Mouse (Mus musculus) spleen, postnatal 14 days (tissue): ENCODE measurements at regions not wholly inside any gene's neighbourhood (a gene's known extent, or its start where the extent isn't known, plus 50 kb on each side); places are given as distances from the start of the nearest gene placed in this dataset.

Source experiments
- DNase-seq, 2 experiments: peaks; one replicate each; pipeline ENCODE4 v3.0.0; 2021 to 2022; ENCODE audit warnings: low spot score in 2 of 2

DNA sequence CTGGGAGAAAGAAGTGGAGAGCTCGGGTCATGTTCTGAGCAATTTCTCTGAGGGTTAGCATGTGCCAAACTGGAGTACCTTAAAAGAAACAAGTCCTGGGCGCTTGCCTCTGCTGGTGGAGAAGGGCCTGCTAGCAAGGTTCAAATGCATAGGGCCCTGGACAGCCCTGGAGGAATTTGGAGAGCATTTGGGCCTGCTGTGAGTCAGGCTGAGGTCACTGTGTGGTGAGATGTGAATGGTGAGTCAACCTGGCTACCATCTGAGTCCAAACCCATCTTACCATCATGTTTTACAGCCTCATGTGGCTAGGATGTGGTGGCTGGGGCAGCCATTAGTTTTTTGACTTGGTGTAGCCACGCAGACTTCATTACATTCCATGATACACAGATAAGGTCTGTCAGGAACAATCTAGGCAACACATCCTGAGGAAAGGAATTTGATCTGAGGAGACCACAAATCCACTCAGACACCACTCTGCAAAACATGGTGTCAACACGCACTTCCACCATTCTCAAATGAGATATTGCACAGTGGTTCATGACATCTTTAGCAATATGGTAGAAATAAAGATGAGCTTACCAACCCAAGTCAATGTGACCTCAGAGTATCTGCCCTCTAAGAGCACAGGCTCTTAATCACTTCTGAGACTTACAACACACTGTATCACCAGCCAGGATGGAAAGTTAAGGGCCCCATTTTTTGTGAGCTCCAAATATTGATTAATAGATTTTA lies 83.1 kb downstream of the Thbs2 start:
- no peak for DNase-seq

DNA sequence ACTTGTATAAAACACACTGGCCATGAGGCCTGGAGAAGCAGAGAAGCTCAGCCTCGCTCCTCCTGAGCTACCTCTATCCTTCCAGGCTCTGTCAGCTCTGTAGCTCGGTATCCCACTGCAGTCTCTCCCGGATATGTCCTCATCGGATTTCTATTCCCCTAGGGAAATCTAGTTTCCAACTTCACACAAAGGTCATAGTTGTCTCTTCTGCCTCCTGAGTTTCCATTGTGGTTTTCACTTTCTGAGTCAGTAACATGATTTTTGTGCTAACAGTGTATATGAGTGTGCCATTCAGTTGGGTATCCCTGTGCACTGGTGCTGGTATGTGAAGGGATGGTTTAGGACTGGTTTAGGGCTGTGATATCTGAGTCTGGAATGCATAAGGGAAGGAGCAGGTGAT lies 85.2 kb downstream of the Thbs2 start:
- DNase-seq = no peak

DNA sequence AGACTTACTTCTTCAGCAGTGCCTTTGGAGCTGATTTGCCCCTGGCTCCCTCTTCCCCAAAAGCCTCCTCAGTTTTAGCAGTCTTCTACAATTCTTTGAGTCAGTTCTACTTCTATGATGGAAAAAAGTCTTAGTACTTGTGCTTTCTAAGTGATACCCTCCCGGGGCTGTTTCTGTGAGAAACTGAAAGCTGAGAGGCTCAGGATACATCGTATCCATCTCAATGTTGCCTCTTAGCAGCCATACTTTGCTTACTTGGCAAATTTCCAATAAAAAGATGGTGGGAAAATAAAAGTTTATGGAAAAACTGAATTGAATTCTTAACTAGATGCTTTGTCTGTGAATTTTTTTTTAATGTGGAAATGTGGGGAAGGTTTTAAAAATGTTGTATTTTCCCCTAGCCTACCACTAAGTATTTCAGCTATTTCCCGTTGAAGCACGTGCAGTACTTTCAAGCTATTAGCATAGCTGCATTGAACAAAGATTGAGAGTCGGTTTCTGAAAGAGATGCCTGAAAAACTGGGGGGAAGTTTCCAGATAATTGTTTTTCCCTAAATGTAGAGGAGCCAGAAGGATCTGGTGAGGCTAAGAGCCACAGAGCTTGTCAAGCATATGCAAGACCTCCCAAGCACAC lies 87.6 kb downstream of the Thbs2 start:
- DNase-seq = no peak

- no peak for DNase-seq
Observed at GRCm38 (mm10) chr17:14599681-14600080, 94.4 kb downstream of the Thbs2 start.

GRCm38 (mm10) chr17:14596470-14596869 lies 97.6 kb downstream of the Thbs2 start:
- no peak for DNase-seq

GRCm38 (mm10) chr17:14595525-14595924 lies 98.5 kb downstream of the Thbs2 start:
- DNase-seq = no peak

- DNase-seq = no peak
Observed at GRCm38 (mm10) chr17:14588086-14588817, 105.8 kb downstream of the Thbs2 start.

- no peak for DNase-seq
Observed at GRCm38 (mm10) chr17:14579671-14580070, 114.4 kb downstream of the Thbs2 start.

DNA sequence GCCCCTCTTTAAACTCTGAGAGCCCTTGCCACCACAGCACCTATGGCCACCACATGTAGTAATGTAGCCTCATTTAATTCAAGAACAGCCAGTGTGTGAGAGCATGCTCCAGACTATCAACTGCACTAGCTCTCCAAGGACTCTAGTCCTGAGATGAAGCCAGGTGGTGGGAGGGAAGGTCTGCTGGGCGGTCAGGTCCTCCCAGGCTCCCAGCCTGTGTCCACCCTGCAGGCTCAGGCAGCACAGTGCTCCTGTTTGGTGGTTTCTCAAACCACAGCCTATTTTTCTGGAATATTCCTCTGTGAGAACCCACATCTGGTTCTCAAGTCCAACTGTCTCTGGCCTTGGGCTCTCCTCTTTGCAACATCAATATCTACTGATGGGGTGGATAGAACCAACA lies 115.3 kb downstream of the Thbs2 start:
- no peak for DNase-seq

DNA sequence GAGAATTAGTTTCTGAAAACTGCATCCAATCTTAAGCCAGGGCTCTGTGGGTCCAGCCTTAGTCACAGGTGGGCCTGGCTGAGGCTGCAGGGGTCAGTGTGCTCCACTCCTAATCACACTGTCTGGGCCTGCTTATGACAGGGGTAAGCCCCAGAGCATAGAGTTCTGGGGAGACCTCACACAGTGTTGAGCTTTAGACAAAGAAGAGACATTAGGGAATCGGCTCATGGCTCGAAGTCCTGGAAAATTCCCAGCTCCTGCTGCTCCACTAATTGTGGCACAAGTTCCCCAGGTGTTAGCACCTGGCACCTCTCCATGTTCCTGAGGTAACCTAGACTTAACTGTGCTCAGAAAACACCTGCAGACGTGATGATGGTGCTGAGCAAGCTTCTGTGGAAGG lies 115.8 kb downstream of the Thbs2 start:
- DNase-seq = no peak

DNA sequence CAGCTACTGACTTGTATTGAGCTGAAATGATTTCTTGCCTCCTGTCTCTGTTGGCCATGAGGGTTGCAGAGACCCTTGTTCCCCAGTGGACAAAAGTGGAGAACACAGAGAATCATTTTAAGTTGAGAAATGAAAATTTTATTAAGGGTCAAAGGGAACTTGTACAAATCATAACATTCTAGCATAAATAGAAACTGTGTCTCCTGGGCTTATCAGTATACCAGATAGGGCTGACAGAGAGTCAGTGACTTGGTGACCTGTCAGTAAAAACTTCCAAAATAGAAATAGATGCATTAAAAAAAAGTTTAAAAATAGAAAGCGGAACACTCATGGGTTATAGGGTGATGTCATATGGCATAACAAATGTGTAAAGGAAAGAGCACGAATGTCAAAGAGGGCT lies 117.9 kb downstream of the Thbs2 start:
- no peak for DNase-seq

- no peak for DNase-seq
Observed at GRCm38 (mm10) chr17:14571143-14571542, 122.9 kb downstream of the Thbs2 start.

GRCm38 (mm10) chr17:14570266-14570775 lies 123.7 kb downstream of the Thbs2 start:
- DNase-seq = no peak

DNA sequence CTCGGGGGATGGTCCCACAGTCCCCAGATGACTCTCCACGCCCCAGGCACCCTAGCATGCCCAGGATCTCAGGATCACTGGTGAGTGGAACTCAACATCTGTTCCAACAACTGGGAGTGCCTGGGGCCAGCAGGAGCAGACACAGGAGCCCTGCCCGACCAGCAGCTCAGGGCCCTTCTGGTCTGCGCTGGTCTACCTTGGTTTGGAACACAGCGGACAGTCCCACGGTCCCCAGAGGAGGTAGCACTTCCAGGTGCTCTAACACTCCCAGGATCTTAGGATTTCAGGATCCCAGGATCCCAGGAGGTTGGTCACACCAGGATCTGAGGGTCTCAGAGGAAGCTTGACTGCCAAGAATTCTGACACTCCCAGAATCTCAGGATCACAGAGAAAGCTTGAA lies 131.8 kb downstream of the Thbs2 start:
- DNase-seq = no peak

DNA sequence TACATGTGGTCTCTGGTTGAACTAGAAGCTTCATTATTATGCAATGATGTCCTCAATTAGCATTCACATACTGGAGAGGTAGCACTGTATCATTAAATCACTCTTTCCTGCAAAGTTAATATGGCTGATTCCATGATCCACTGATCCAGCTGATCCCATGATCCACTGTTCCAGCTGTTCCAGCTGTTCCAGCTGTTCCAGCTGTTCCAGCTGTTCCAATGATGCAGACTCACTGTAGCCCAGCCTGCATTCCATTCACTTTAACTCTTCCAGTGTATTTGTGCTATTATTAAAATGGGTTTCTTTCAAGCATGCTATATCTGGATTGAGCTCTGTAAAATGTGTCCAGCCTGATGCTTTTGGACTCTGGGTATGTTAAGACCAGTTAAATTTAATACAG lies 136.8 kb downstream of the Thbs2 start:
- no peak for DNase-seq

- DNase-seq = no peak
Observed at GRCm38 (mm10) chr17:14553195-14553594, 140.8 kb downstream of the Thbs2 start.

- DNase-seq = no peak
Observed at GRCm38 (mm10) chr17:14552081-14552480, 142.0 kb downstream of the Thbs2 start.

- no peak for DNase-seq
Observed at GRCm38 (mm10) chr17:14551610-14552009, 142.4 kb downstream of the Thbs2 start.

GRCm38 (mm10) chr17:14545822-14546473 lies 148.1 kb downstream of the Thbs2 start:
- DNase-seq = peak in 1 of 2 experiments; percentile 9

DNA sequence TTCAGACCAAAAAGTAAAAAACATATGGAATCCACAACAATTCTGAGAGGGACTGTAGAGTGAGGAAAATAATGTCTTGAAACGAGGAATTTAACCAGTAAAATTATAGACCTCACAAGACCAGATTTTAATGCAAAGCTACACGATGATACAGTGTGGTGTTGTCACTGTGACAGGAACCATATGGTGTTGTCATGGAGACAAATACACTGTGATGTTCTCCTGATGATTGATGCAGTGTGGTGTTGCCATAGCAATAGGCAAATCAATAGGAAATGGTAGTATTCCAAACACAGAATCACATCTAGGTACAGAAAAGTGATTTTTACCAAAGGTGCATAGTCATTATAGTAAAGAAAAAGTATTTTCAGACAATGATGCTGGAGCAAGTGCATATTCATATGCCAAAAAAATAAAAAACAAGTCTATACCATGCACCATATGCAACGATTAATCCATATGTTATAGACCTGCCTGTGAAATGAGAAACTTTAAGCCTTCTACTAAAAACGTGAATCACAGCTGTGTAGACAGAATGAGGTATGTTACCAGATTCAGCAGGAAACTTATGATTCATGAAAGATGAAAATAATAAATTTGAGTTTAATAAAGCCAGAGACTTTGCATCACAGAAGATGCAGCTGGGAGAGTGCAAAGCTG lies 149.6 kb downstream of the Thbs2 start:
- DNase-seq = no peak

GRCm38 (mm10) chr17:14541035-14541434 lies 153.0 kb downstream of the Thbs2 start:
- no peak for DNase-seq
